Mouse (Mus musculus): ENCODE measurements at regions not wholly inside any gene's neighbourhood (a gene's known extent, or its start where the extent isn't known, plus 50 kb on each side); places are given as distances from the start of the nearest gene placed in this dataset.

DNA sequence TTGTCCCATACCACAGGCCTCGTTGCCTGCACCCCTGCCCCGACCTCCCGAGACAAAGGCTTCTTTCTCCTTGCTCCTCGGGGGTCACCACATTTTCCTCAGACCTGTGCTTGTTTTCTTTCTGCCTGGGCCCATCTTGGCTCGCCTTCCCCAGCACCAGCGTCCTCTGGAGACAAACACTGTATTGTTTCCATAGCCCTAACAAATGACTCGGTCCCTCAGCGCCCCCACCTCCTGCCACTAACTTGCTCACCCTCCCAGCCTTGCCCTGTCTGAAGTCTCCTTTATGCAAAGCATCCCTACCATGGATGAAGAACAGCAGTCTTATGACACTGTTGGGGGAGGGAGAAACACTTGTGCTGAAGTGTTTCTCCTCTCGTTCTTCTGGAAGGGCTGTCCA, 402.1 kb downstream of the Sox9 start:
- in situ Hi-C loops (cut with MboI; ENCODE audit: low pct_ligation_motif_present, low pct_unique_long_range_greater_than_20kb, low sequenced_read_pairs) (loop anchor here (25.0 kb wide), 1 partner anchor 628 kb away; no protein-coding TSS in a partner anchor), dilution Hi-C loops (cut with MboI; ENCODE audit: extremely low pct_ligation_motif_present, extremely low pct_unique_long_range_greater_than_20kb, low sequenced_read_pairs) (no loop called here)
- H3K4me2 ChIP-seq (ENCODE audit: insufficient read depth, low read depth, poor library complexity, severe bottlenecking) = peak overlapping the region; percentile 30; the same call in 1 of the 2 replicates
- no peaks in the 10 kb centered on the region for H3K36me3 ChIP-seq (replicated peaks in 1 of 2; ENCODE audit: control insufficient read depth in 1 of 2, insufficient read depth in 1 of 2, low read length in 1 of 2)
- peaks cover 7% of the 10 kb centered on the region for H3K9me3 ChIP-seq (replicated peaks; ENCODE audit: low read length)
- TF ChIP-seq CTCF (conservative IDR thresholded peaks at IDR 0.05 in 1 of 2, IDR thresholded peaks at IDR 0.05 in 1 of 2; ENCODE audit: low read depth in 2 of 2, low read length in 2 of 2) (no peak; a peak in 1 of 4 replicates), MEF2A (IDR thresholded peaks at IDR 0.05; ENCODE audit: borderline replicate concordance, low read depth, low read length) (peak; percentile 47; the same call in 1 of the 2 replicates), NELFE (IDR thresholded peaks at IDR 0.05; ENCODE audit: low read depth, low read length) (no peak; the same call in 1 of the 2 replicates), JUND (conservative IDR thresholded peaks at IDR 0.05; ENCODE audit: low read depth, low read length) (no peak), MAFK (IDR thresholded peaks at IDR 0.05; ENCODE audit: insufficient replicate concordance, low read length) (no peak), HCFC1 (IDR thresholded peaks at IDR 0.05; ENCODE audit: low read depth, low read length) (peak; percentile 23; the same call in 1 of the 2 replicates), BHLHE40 (IDR thresholded peaks at IDR 0.05; ENCODE audit: low read depth, low read length) (no peak), IRF4 (IDR thresholded peaks at IDR 0.05; ENCODE audit: low read depth, low read length) (0 out of 2 replicates have a peak, but pooled peaks have one; percentile 15), NRF1 (IDR thresholded peaks at IDR 0.05; ENCODE audit: low read depth, low read length) (no peak), JUN (IDR thresholded peaks at IDR 0.05; ENCODE audit: insufficient read depth, low read depth, low read length) (no peak), ETS1 (conservative IDR thresholded peaks at IDR 0.05; ENCODE audit: low read depth, low read length) (peak; percentile 26; the same call in 1 of the 2 replicates), CHD2 (IDR thresholded peaks at IDR 0.05; ENCODE audit: low read length) (0 out of 2 replicates have a peak, but pooled peaks have one; percentile 39), MXI1 (IDR thresholded peaks at IDR 0.05; ENCODE audit: low read depth, low read length) (no peak), EP300 (IDR thresholded peaks at IDR 0.05; ENCODE audit: low read length) (no peak), USF2 (conservative IDR thresholded peaks at IDR 0.05; ENCODE audit: low read depth, low read length) (no peak), GABPA (IDR thresholded peaks at IDR 0.05; ENCODE audit: insufficient replicate concordance, low read depth, low read length) (no peak), TCF12 (IDR thresholded peaks at IDR 0.05; ENCODE audit: low read depth, low read length) (no peak), SIN3A (IDR thresholded peaks at IDR 0.05; ENCODE audit: low read length) (no peak), MAZ (IDR thresholded peaks at IDR 0.05; ENCODE audit: low read depth, low read length) (peak; percentile 80), PAX5 (IDR thresholded peaks at IDR 0.05; ENCODE audit: low read length) (no peak), MAX (IDR thresholded peaks at IDR 0.05; ENCODE audit: low read length) (no peak), RAD21 (IDR thresholded peaks at IDR 0.05; ENCODE audit: low read depth, low read length) (no peak)
- no peaks in the 10 kb centered on the region for H3K27me3 ChIP-seq (replicated peaks)
- peaks cover 25 to 58% of the 10 kb centered on the region in 2 experiments for H3K4me1 ChIP-seq (ENCODE audit: control insufficient read depth in 1 of 2, insufficient read depth in 2 of 2)
- no peaks in the 10 kb centered on the region for H3K79me2 ChIP-seq (replicated peaks; ENCODE audit: control insufficient read depth, extremely low read depth, insufficient read depth, poor library complexity, severe bottlenecking)
- DNase-seq (ENCODE audit: extremely low read depth) = peak; percentile 82
- H3K4me3 ChIP-seq (replicated peaks in 1 of 3; ENCODE audit: low read depth in 2 of 3, low read length in 2 of 3, poor library complexity in 1 of 3) = peak overlapping the region in 1 of 3 experiments; percentile 19
- no peak overlapping the region for H3K9ac ChIP-seq (ENCODE audit: insufficient read depth, low read depth)
- no peak overlapping the region for H3K27ac ChIP-seq (ENCODE audit: insufficient read depth, low read depth)
